ENCODE assay signal across 8 mouse cellular contexts in genomic region chr16:34967120-34967800, GRCm38 (mm10). TPM values are rescaled to one million over a fixed set of nuclear protein-coding genes. Genes with fewer than 3 reads are reported as not detected.
DNase-seq lines count a peak whose midpoint lies in the region; ATAC-seq and TF ChIP-seq lines count a peak whose summit lies in the region.

No protein-coding gene starts in this region.

- no peak overlapping the region for H3K4me3 ChIP-seq in forebrain, embryonic 11.5 days (ENCODE audit: low read depth, low read length)
- H3K4me3 ChIP-seq in heart, embryonic 14.5 days (ENCODE audit: control insufficient read depth in 1 of 2, insufficient read depth in 1 of 2, low read depth in 1 of 2, low read length in 2 of 2) = no peak overlapping the region
- no peak overlapping the region for H3K4me3 ChIP-seq in neural tube, embryonic 12.5 days

- H3K27ac ChIP-seq in forebrain, embryonic 11.5 days (ENCODE audit: low read depth, low read length) = no peak overlapping the region
- H3K27ac ChIP-seq in heart, embryonic 14.5 days (replicated peaks in 1 of 2; ENCODE audit: control insufficient read depth in 1 of 2, insufficient read depth in 1 of 2, low read depth in 2 of 2, low read length in 2 of 2) = no peak overlapping the region
- no peak overlapping the region for H3K27ac ChIP-seq in neural tube, embryonic 12.5 days

- H3K9ac ChIP-seq in forebrain, embryonic 11.5 days (ENCODE audit: low read length) = no peak overlapping the region
- H3K9ac ChIP-seq in heart, embryonic 14.5 days (ENCODE audit: low read length) = no peak overlapping the region
- 0 out of 2 replicates have a peak overlapping the region, but pooled peaks have one; percentile 17 for H3K9ac ChIP-seq in neural tube, embryonic 12.5 days

- no peaks in the 10 kb centered on the region for H3K27me3 ChIP-seq in forebrain, embryonic 11.5 days (ENCODE audit: control insufficient read depth, insufficient read depth, low read length)
- H3K27me3 ChIP-seq in heart, embryonic 14.5 days (ENCODE audit: control insufficient read depth, insufficient read depth, low read length) = no peaks in the 10 kb centered on the region
- H3K27me3 ChIP-seq in neural tube, embryonic 12.5 days (replicated peaks) = no peaks in the 10 kb centered on the region

- peak; percentile 86 for ATAC-seq in forebrain, embryonic 11.5 days (replicated peaks; ENCODE audit: low FRiP score)
- ATAC-seq in heart, embryonic 14.5 days (ENCODE audit: insufficient number of reproducible peaks, insufficient read depth, low FRiP score, low read depth) = peak; percentile 74
- ATAC-seq in neural tube, embryonic 12.5 days (ENCODE audit: low FRiP score, low read depth) = peak; percentile 82

- H3K4me2 ChIP-seq in forebrain, embryonic 11.5 days (ENCODE audit: low read depth, low read length, severe bottlenecking) = no peak overlapping the region
- no peak overlapping the region for H3K4me2 ChIP-seq in heart, embryonic 14.5 days (ENCODE audit: low read length)
- no peak overlapping the region for H3K4me2 ChIP-seq in neural tube, embryonic 12.5 days (replicated peaks)

- WGBS in forebrain, embryonic 11.5 days = 60% methylated on average over 10 of the region's 10 CpGs
- 53% methylated on average over 10 of the region's 10 CpGs for WGBS in heart, embryonic 14.5 days
- 58% methylated on average over 10 of the region's 10 CpGs for WGBS in neural tube, embryonic 12.5 days

- no peaks in the 10 kb centered on the region for H3K4me1 ChIP-seq in forebrain, embryonic 11.5 days (replicated peaks; ENCODE audit: control insufficient read depth, insufficient read depth, low read length)
- peaks cover 15 to 16% of the 10 kb centered on the region in 2 experiments for H3K4me1 ChIP-seq in heart, embryonic 14.5 days (ENCODE audit: control insufficient read depth in 2 of 2, insufficient read depth in 2 of 2, low read length in 2 of 2)
- no peaks in the 10 kb centered on the region for H3K4me1 ChIP-seq in neural tube, embryonic 12.5 days

- no peaks in the 10 kb centered on the region for H3K36me3 ChIP-seq in forebrain, embryonic 11.5 days (ENCODE audit: control insufficient read depth, insufficient read depth, low read length)
- no peaks in the 10 kb centered on the region for H3K36me3 ChIP-seq in heart, embryonic 14.5 days (ENCODE audit: control insufficient read depth, insufficient read depth, low read length)
- no peaks in the 10 kb centered on the region for H3K36me3 ChIP-seq in neural tube, embryonic 12.5 days

- DNase-seq in A20 (ENCODE audit: low read depth, low spot score) (peak; percentile 35), liver (peak; percentile 58)
- DNase-seq in brain, embryonic 14.5 days (ENCODE audit: low read depth) = peak; percentile 94
- peak; percentile 79 for DNase-seq in forebrain, embryonic 11.5 days (ENCODE audit: low spot score)
- DNase-seq in kidney, postnatal 10 days = peak; percentile 89
- no peak for DNase-seq in c-Kit-positive CD71-positive TER-119-positive erythroid progenitor cells, embryonic 14.5 days (ENCODE audit: low spot score)

- peak; percentile 93 for TF ChIP-seq CTCF in brain, embryonic 14.5 days (IDR thresholded peaks at IDR 0.05; ENCODE audit: borderline replicate concordance, extremely low read depth, insufficient read depth, insufficient read length)

- no peaks in the 10 kb centered on the region for H3K9me3 ChIP-seq in forebrain, embryonic 11.5 days (ENCODE audit: control insufficient read depth, low read length)
- no peaks in the 10 kb centered on the region for H3K9me3 ChIP-seq in heart, embryonic 14.5 days (ENCODE audit: control insufficient read depth, low read length)
- H3K9me3 ChIP-seq in neural tube, embryonic 12.5 days = no peaks in the 10 kb centered on the region

- no peak for TF ChIP-seq POLR2A in brain, embryonic 14.5 days (IDR thresholded peaks at IDR 0.05; ENCODE audit: borderline replicate concordance, extremely low read depth, insufficient read depth, insufficient read length, poor library complexity, severe bottlenecking)

RNA-seq across cellular contexts. Expression of gene Hacd2, which starts 55.0 kb away (rescaled TPM):
- polyA plus RNA-seq in brain, embryonic 14.5 days (2012; rRNA removed) = 18.0 and 18.4 TPM in 2 replicates
- 24.4 and 33.9 TPM in 2 replicates for polyA plus RNA-seq in forebrain, embryonic 11.5 days (2014; fragmentation: Nextera tagmentation; extraction: Ambion mirVana)
- 32.9 and 36.0 TPM in 2 replicates for polyA plus RNA-seq in heart, embryonic 14.5 days (2014; fragmentation: Nextera tagmentation; extraction: Ambion mirVana)
- 36.0 and 47.8 TPM in 2 replicates for polyA plus RNA-seq in neural tube, embryonic 12.5 days (2016; fragmentation: Nextera tagmentation; extraction: Ambion mirVana)
